Mouse (Mus musculus): Measurements from ENCODE around the gene Rfc2. TPM values are rescaled to one million over a fixed set of nuclear protein-coding genes. Genes with fewer than 3 reads are reported as not detected.

Gene Rfc2
- polyA plus RNA-seq, 1 experiment from 2014 or later = 338 TPM

- Histone ChIP-seq H3K36me3 (ENCODE audit: insufficient read depth) (peaks cover 23% of the 10 kb centered on the region), H3K9ac (peak overlapping the region; percentile 69), H3K4me1 (ENCODE audit: insufficient read depth) (0 out of 2 replicates have a peak, but pooled peaks cover 7% of the 10 kb centered on the region), H3K27me3 (ENCODE audit: insufficient read depth, low read length) (no peaks in the 10 kb centered on the region), H3K9me3 (ENCODE audit: low read depth, low read length) (no peaks in the 10 kb centered on the region), H3K4me3 (ENCODE audit: low read depth, low read length) (peak overlapping the region; percentile 86), H3K27ac (ENCODE audit: low read depth) (no peak overlapping the region), H3K4me2 (peak overlapping the region; percentile 92)
- no peak for ATAC-seq (ENCODE audit: insufficient read depth)
- no peak for TF ChIP-seq CTCF (IDR thresholded peaks at IDR 0.05; ENCODE audit: low read depth)
- WGBS = 74% methylated on average over 3 of the region's 3 CpGs
- DNase-seq = no peak
Observed at GRCm38 (mm10) chr5:134583884-134584213, 2.7 kb downstream of the Rfc2 start.

- H3K9me3 ChIP-seq (ENCODE audit: low read depth, low read length) = no peaks in the 10 kb centered on the region
Observed at GRCm38 (mm10) chr5:134584798-134585197, 3.6 kb downstream of the Rfc2 start.

GRCm38 (mm10) chr5:134589900-134590299, 8.7 kb downstream of the Rfc2 start:
- no peaks in the 10 kb centered on the region for H3K9me3 ChIP-seq (ENCODE audit: low read depth, low read length)
- H3K4me1 ChIP-seq (ENCODE audit: insufficient read depth) = no peaks in the 10 kb centered on the region
- no peak overlapping the region for H3K4me2 ChIP-seq
- ATAC-seq (ENCODE audit: insufficient read depth) (no peak), DNase-seq (no peak)
- 81% methylated on average over 3 of the region's 3 CpGs for WGBS
- no peak overlapping the region for H3K4me3 ChIP-seq (ENCODE audit: low read depth, low read length)
- H3K36me3 ChIP-seq (ENCODE audit: insufficient read depth) = peaks cover 76% of the 10 kb centered on the region
- H3K27me3 ChIP-seq (ENCODE audit: insufficient read depth, low read length) = no peaks in the 10 kb centered on the region
- TF ChIP-seq CTCF (IDR thresholded peaks at IDR 0.05; ENCODE audit: low read depth) = no peak
- no peak overlapping the region for H3K27ac ChIP-seq (ENCODE audit: low read depth)
- H3K9ac ChIP-seq = no peak overlapping the region

More at GRCm38 (mm10) chr5:134584798-134585197, 3.6 kb downstream of the Rfc2 start:
- 89% methylated on average over 5 of the region's 5 CpGs for WGBS
- DNase-seq (no peak), ATAC-seq (ENCODE audit: insufficient read depth) (no peak)
- H3K4me2 ChIP-seq = no peak overlapping the region
- TF ChIP-seq CTCF (IDR thresholded peaks at IDR 0.05; ENCODE audit: low read depth) = no peak
- no peak overlapping the region for H3K9ac ChIP-seq
- H3K4me3 ChIP-seq (ENCODE audit: low read depth, low read length) = no peak overlapping the region
- H3K36me3 ChIP-seq (ENCODE audit: insufficient read depth) = peaks cover 30% of the 10 kb centered on the region
- no peaks in the 10 kb centered on the region for H3K27me3 ChIP-seq (ENCODE audit: insufficient read depth, low read length)
- H3K4me1 ChIP-seq (ENCODE audit: insufficient read depth) = 0 out of 2 replicates have a peak, but pooled peaks cover 7% of the 10 kb centered on the region
- no peak overlapping the region for H3K27ac ChIP-seq (ENCODE audit: low read depth)

- Histone ChIP-seq H3K4me1 (ENCODE audit: insufficient read depth) (no peaks in the 10 kb centered on the region), H3K9ac (no peak overlapping the region)
- 86% methylated on average over 11 of the region's 11 CpGs for WGBS
Observed at GRCm38 (mm10) chr5:134592026-134592581, 10.9 kb downstream of the Rfc2 start.

GRCm38 (mm10) chr5:134593093-134593492, 11.9 kb downstream of the Rfc2 start:
- no peak overlapping the region for H3K9ac ChIP-seq
- no peak for TF ChIP-seq CTCF (IDR thresholded peaks at IDR 0.05; ENCODE audit: low read depth)
- ATAC-seq (ENCODE audit: insufficient read depth) = no peak
- H3K9me3 ChIP-seq (ENCODE audit: low read depth, low read length) = no peaks in the 10 kb centered on the region
- H3K4me3 ChIP-seq (ENCODE audit: low read depth, low read length) = no peak overlapping the region
- H3K36me3 ChIP-seq (ENCODE audit: insufficient read depth) = peaks cover 95% of the 10 kb centered on the region
- 77% methylated on average over 9 of the region's 9 CpGs for WGBS
- H3K4me2 ChIP-seq = no peak overlapping the region
- no peak for DNase-seq
- no peaks in the 10 kb centered on the region for H3K4me1 ChIP-seq (ENCODE audit: insufficient read depth)
- H3K27ac ChIP-seq (ENCODE audit: low read depth) = no peak overlapping the region
- H3K27me3 ChIP-seq (ENCODE audit: insufficient read depth, low read length) = no peaks in the 10 kb centered on the region

More at GRCm38 (mm10) chr5:134592026-134592581, 10.9 kb downstream of the Rfc2 start:
- H3K27ac ChIP-seq (ENCODE audit: low read depth) = no peak overlapping the region
- peaks cover 91% of the 10 kb centered on the region for H3K36me3 ChIP-seq (ENCODE audit: insufficient read depth)
- no peak overlapping the region for H3K4me3 ChIP-seq (ENCODE audit: low read depth, low read length)
- no peak overlapping the region for H3K4me2 ChIP-seq
- no peak for ATAC-seq (ENCODE audit: insufficient read depth)
- TF ChIP-seq CTCF (IDR thresholded peaks at IDR 0.05; ENCODE audit: low read depth) = no peak
- H3K27me3 ChIP-seq (ENCODE audit: insufficient read depth, low read length) = no peaks in the 10 kb centered on the region
- H3K9me3 ChIP-seq (ENCODE audit: low read depth, low read length) = no peaks in the 10 kb centered on the region
- DNase-seq = no peak

GRCm38 (mm10) chr5:134597711-134598110, 16.5 kb downstream of the Rfc2 start:
- Histone ChIP-seq H3K4me2 (no peak overlapping the region), H3K9me3 (ENCODE audit: low read depth, low read length) (no peaks in the 10 kb centered on the region), H3K27me3 (ENCODE audit: insufficient read depth, low read length) (no peaks in the 10 kb centered on the region), H3K4me3 (ENCODE audit: low read depth, low read length) (no peak overlapping the region), H3K9ac (no peak overlapping the region), H3K36me3 (ENCODE audit: insufficient read depth) (peaks cover 65% of the 10 kb centered on the region), H3K27ac (ENCODE audit: low read depth) (no peak overlapping the region), H3K4me1 (ENCODE audit: insufficient read depth) (no peaks in the 10 kb centered on the region)
- TF ChIP-seq CTCF (IDR thresholded peaks at IDR 0.05; ENCODE audit: low read depth) = no peak
- DNase-seq (no peak), ATAC-seq (ENCODE audit: insufficient read depth) (no peak)
- WGBS = 81% methylated on average over 10 of the region's 10 CpGs

GRCm38 (mm10) chr5:134604376-134604775, 23.2 kb downstream of the Rfc2 start:
- H3K4me1 ChIP-seq (ENCODE audit: insufficient read depth) = no peaks in the 10 kb centered on the region
- H3K4me3 ChIP-seq (ENCODE audit: low read depth, low read length) = no peak overlapping the region
- no peak overlapping the region for H3K9ac ChIP-seq
- no peaks in the 10 kb centered on the region for H3K9me3 ChIP-seq (ENCODE audit: low read depth, low read length)
- H3K4me2 ChIP-seq = no peak overlapping the region
- WGBS = 79% methylated on average over 11 of the region's 11 CpGs
- 0 out of 2 replicates have a peak, but pooled peaks cover 3% of the 10 kb centered on the region for H3K36me3 ChIP-seq (ENCODE audit: insufficient read depth)
- no peak for DNase-seq
- no peak overlapping the region for H3K27ac ChIP-seq (ENCODE audit: low read depth)
- no peak for ATAC-seq (ENCODE audit: insufficient read depth)
- H3K27me3 ChIP-seq (ENCODE audit: insufficient read depth, low read length) = no peaks in the 10 kb centered on the region
- no peak for TF ChIP-seq CTCF (IDR thresholded peaks at IDR 0.05; ENCODE audit: low read depth)
